Mouse (Mus musculus): ENCODE measurements around the gene Slc35b1.

DNA sequence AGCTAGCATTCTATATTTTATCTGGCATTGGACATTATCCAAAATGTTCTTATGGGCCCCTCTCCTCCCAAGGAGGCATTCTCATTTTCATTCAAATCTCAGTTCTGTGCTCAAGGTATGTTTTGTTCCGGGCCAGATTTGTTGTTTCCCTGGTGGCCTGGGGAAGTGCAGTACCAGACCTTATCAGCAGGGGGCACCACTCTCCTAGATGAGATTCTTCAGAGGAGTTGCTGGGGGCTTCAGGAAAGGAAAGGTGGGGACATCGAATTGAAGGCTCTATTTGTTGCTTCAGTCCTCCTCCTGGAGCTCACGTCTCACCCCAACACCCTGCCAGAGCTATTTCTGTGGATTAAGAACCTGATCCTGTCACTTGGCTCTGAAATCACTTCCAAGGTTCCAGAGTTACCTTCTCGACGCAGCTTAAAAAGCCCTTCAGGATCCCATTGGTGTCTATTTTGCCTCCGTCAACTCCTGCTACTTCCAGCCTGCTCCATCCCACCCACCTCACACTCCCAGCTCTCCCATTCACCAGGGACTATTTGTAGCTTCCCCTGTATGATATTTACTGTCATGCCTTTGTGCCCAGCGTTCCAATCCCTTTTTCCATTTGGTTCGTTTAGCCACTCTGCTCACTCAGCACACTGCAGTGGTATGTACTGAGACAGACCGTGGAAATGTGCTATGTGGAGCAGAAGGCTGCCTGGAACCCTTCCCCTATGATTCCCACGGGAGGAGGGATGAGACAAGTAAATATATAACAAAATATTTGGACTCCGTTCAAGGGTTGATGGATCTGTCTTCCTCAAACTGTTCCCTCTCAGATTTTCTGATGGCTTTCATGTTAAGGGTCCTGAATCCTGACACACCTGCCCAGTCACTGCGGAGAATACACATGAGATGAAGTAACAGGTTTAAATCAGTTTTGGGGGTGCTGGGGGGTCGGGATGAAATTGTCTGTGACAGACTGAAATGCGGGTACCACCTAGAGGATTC is 13.6 kb downstream of the Slc35b1 start:
- TF ChIP-seq EP300 (IDR thresholded peaks at IDR 0.05) (no peak), CTCF (IDR thresholded peaks at IDR 0.05) (peak; percentile 94)

Data from lung, postnatal 0 days (tissue).